Mouse (Mus musculus) 3T3-L1 (cell line): ENCODE measurements at regions not wholly inside any gene's neighbourhood (a gene's known extent, or its start where the extent isn't known, plus 50 kb on each side); places are given as distances from the start of the nearest gene placed in this dataset.
"Not testable (repeated sequence)": the region's sequence is repeated elsewhere in the genome, so short reads cannot be mapped to it uniquely, and the experiment has no call there.

Source experiments
- DNase-seq: peaks from one replicate; pipeline ENCODE4 v3.0.0-alpha.2; 2015; ENCODE audit warnings: low read depth, low spot score

DNA sequence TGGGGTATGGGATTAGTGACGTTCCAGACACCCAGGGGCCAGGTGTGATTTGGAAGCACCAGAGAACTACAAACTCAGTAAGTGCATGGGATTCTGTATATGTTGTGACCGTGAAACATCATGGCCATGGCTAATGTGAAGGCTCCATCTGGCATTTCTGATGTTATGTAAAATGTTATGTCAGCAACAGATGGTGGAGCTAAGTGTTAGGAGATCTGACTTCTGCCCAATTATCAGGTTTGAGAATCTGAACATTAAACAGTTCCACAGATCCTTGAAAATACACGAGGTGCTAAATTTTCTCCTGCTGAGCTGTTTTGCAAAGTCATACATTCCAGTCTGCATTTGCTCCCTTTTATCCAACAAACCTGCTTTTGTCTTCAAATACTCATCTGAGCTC lies 223.6 kb upstream of the Egfl6 start:
- no peak for DNase-seq

DNA sequence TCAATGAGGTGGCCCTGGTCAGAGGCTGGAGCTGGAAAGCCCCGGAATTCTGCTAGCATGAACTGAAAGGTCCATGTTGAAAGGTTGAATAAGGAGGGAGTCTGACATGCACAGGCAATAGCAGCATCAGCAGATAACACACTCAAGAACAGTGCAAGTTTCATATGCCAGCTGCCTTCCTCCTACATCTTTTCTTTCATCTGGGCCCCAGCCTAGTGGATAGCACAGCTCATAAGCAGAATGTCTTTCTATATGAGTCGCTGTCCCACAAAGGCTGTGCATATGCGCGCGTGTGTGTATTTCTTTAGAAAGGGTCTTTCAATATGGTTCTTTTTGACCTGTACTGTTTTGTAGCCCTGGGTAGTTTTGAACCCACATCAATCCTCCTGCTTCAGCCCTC lies 222.7 kb upstream of the Egfl6 start:
- DNase-seq: peak; percentile 1

DNA sequence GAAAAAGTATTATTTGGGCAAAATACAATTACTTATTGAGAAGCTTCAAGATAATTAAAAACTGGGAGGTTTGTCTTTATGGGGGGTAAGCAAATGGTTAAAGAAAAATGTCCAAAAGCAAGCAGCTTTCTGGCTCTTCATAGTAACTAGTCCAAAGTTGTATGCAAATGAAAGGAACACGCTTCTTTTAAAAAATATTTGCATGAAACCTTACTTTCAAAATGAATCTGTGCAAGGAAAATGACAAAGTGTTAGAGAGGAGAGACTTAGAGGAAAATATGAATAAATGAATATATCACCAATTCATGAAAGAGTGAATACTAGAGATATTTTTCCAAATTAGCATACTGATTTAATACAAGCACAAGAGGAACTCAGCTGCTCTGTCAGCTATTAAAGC lies 220.4 kb upstream of the Egfl6 start:
- DNase-seq: no peak

DNA sequence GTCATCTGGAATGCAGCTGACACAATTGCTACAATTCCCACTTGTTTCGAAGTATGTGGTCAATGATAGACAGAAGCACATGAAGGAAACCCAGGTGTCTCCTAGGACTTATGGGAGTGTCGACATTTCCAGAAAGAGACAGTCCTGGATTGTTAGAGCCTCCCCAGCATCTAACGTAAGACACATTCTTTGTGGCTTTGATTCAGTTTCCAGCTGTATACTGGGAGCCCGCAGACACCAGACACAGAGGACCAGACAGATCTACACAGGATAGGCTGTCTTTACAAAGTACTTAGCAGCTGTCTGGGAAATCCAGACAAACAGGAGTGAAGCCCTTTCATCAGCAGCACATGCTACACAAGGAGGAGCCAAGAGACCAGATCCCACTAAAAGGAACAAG lies 220.0 kb upstream of the Egfl6 start:
- peak; percentile 27 for DNase-seq

DNA sequence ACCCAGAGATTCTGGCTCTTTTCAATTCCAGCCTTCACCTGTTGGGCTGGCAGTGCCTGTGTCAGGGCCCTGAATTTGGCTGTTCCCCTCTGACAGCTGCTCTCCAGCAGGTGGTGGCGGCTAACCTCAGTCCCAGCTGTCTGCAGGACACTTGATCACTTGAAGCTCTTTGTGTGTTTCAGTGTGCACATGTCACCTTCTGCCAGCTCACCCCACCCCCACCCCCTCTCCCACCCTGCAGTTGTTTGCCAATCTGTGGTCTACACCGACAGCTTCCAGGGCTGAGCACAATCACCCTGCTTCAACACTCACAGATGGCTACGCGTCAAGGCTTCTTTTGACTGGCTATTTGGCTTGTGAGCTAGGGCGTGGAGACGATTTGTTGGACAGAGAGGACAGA lies 217.7 kb upstream of the Egfl6 start:
- DNase-seq: no peak

DNA sequence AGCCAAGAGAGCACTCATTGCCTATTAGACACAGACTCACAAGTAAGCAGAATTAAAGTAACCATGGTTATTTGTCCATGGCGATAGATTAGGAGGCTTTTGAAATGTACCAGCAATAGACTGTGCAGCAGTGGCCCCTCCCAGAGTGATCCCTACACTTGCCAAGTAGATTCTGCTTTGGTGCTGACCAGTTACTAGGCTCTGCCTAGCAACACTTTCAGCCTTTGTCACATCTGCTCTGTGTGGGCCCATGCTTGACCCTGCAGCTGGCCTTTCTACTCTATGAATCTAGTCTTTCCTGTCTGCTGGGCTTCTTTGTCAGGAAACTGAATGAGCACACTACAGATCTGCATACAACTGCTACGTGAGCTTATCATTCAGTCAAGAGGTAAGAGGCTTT lies 215.5 kb upstream of the Egfl6 start:
- DNase-seq: no peak

DNA sequence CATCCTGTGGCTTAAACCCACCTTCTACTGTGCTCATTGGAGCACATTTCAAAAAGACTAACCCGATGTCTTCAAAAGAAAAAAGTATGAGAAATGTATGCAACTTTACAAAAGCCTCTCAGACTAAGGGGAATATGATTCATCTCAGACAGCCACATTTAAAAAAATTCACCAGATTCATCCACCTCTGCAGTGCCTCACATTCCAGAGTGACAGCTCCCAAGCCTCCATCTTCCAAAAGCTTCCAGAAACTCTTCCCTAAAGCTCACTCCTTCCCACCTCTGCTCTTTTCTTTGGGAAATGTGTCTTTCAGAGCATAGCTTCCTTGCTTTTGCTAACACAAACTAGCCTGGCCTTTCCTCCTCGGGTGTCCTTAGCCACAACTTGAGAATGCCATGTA lies 210.1 kb upstream of the Egfl6 start:
- peak; percentile 63 for DNase-seq

DNA sequence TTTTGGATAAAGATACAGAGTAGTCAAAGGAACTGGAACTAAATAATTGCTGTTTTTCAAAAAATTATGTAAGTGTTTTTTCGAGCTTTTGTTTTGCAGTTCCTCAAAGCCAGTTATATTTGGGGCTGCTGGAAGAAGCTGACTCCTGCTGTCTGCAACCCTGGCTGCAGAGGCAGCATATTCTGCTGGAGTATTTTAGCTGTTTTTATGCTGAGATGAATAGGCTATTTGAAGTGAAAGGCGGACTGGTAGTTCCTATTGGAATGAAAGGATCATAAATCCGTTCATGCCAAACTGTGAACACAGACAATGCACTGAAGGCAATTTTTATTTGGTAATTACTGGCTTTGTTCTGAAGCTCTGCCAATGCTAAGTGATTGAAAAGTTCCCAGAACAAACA lies 203.5 kb upstream of the Egfl6 start:
- DNase-seq: no peak

DNA sequence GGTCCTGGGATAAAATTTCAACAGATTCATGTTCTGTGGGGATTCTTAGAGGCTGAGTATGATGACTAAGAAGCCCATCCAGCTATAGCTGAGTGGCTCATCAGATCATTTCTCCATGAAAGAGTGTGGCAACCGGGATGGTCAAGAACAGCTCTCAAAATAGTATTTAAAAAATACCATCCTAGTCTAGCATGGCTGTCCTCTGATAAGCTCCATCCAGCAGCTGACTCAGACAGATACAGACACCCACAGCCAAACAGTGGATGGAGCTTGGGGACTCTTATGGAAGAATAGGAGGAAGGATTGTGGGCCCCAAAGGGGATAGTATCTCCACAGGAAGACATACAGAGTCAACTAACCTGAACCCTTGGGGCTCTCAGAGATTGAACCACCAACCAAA lies 201.6 kb upstream of the Egfl6 start:
- DNase-seq: not testable (repeated sequence)

DNA sequence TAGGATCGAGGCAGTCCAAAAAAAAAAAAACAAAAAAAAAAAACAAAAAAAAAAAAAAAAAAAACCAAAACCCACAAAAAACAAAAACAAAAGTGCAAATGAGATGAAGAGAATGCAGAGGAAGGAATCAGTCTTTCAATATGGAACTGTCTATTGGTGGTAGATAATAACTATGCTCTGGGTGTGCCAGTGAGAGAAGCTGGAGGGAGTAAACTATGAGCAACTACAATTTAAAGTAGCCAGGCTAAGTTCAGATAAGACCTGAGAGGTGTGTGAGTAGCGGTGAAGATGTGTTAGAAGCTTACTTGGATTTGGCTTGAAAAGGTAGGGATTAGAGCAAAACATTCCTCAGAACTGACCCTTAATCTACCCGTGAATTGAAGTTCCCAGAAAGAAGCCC lies 200.1 kb upstream of the Egfl6 start:
- no peak for DNase-seq

DNA sequence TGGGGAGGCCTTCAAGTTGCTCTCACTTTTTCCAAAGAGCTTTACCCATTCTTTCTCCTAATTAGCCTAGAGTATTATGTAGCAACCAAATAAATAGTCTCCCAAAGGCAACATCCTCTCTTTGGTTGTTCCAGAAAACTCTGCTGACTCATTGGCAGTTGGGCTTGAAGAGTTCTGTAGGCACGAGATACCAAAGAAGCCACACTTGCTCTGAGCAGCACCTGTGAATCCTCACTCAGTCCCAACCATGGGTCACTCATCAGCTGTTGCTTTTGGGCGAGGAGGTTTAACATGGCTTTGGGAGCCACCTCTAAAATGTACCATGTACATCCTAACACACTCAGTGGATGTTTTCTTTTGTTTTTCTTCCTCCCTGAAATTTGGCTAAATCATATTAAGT lies 197.9 kb upstream of the Egfl6 start:
- DNase-seq: no peak

DNA sequence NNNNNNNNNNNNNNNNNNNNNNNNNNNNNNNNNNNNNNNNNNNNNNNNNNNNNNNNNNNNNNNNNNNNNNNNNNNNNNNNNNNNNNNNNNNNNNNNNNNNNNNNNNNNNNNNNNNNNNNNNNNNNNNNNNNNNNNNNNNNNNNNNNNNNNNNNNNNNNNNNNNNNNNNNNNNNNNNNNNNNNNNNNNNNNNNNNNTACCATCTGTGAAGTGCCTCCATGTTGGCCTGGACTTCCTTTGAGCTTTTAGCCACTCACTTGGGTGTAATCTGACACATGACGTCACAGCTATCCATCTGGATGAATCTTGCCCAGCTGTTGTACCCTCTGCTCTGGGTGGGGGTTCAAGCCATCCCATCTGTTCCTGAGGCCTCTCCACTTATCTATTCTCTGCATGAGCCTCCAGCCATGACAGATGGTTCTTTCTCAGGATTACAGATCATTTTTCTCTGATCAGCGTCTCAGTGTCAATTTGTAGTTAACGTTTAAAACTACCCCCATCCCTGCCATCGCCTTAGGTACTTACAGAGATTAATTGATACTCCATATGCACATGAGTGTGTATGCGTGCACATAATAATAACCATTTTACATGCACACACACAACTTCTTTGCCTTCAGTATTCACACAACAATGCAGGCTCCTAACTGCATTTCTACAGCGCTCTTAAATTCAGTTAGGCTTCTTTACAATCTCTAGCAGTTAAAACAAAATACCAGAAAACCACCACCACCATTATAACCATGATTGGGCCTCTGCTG lies 194.0 kb upstream of the Egfl6 start:
- no peak for DNase-seq

DNA sequence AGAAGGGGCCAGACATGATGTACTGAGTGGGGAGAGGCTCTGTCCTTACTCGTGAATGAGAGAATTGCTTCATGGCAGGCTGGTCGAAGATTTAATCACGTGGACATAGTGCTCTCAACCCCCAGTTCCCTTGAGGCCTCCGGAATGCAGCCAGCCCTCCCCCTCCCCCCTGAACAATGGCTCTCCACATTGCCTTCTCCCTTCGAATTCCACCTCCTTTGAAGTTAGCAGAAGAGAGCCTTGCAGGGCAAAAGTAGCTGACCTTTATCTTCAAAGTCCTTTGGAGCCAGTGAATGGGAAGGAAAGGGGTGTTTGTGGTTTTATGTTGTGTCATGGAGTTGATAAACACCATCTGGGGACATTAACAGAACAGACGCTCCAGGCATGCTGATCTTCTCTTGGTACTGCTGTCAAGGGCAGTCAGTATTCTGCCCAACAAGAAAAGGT lies 187.9 kb upstream of the Egfl6 start:
- peak; percentile 23 for DNase-seq

DNA sequence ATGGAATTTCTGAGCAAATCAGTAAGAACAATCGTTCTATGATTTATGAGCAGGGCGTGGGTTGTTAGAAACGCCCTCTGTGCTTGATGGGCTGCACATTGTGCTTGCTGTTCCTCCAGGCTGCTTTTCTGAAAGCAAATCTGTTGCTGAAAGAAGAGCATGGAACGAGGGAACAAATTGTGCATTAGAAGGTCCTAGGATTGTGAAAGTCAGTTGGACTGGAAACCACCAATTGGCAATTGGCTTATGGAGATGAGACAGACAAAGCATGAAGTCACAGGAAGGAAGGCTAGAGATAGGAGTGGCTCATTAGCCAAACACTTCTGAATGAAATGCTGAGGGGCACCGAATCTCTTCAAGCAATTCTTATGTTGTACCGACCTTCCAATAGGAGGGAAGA lies 181.5 kb upstream of the Egfl6 start:
- DNase-seq: no peak

DNA sequence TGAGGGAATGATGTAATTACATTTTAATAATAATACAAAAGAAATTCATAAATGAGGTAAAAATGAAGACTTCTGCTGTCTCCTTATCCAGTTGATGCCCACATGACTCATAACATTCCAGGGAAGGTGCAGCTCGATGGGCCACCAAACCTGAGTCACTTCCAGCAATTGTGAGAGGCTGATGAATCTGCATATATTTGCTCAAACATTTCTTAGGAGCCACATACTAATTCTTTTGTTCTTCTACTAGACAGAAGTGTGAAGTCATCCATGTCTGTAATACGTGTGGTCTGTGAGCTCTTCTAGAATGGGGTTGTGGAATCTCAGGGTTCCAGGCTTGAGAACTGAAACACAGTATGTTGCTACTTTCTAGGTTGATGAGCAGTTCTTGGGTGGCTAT lies 180.1 kb upstream of the Egfl6 start:
- DNase-seq: peak; percentile 52

DNA sequence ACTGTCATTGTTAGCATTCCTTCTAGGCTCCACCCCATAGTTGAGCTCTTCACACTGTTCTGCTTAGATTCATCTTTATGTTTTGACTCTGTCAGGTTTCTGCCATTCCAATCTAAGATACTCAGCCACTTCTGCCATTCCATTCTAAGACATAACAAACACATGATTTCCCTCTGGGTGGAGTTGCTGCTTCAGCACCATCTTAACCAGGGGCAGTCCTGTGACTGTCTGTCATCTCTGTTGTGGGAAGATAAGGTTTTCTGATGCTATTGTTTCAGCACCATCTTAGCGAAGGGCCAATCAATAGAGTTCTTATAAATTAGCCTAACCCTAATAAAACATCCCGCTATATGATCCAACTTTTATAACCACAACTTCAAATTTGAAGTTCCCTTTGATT lies 176.6 kb upstream of the Egfl6 start:
- no peak for DNase-seq

DNA sequence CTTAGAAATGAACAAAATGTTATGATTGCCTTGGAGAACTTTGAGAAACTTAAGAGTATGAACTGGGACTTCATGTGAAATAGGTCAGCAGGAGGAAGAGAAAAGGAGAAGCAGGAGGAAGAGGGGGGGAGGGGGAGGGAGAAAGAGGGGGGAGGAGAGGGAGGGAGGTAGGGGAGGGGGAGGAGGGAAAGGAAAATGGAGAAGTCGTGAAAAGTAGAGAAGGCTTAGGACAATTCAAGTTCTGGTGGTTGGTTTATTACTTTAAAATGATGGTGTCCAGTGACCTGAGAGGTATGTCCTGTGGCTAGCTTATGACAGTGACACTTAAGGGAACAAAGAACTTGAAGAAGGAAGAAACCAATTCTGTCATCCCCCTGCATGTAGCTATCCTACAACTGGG lies 171.6 kb upstream of the Egfl6 start:
- DNase-seq: no peak

DNA sequence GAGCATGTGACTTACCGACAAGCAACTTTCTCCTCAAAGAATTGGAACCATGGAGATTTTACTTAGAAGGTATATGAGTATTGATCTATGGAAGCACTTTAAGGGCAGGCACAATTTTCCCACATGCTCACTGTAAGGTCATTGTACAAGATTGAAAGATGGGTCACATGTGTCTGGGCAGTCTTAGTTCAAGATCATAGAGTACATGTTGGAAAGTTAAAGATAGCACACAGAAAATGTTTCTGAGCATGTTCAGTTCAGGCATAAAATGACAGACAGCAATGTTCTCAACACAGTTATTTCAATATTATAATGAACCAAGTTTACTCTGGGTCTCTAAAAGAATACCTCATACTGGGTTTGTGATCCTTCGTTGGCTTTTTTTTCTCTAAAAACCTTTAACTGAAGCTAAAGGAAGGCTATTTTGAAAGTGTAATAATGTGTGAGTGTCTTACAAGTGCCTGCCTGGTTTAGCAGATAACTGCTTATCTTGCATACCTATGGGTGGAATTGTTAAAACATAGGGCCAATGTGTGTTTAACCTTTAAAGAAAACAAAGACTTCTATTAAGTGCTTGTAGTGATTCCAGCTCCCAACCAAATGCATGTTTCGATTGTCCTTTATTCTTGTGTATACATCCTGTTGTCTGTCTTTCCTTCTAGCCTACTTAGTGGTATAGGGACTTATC lies 169.6 kb upstream of the Egfl6 start:
- no peak for DNase-seq

DNA sequence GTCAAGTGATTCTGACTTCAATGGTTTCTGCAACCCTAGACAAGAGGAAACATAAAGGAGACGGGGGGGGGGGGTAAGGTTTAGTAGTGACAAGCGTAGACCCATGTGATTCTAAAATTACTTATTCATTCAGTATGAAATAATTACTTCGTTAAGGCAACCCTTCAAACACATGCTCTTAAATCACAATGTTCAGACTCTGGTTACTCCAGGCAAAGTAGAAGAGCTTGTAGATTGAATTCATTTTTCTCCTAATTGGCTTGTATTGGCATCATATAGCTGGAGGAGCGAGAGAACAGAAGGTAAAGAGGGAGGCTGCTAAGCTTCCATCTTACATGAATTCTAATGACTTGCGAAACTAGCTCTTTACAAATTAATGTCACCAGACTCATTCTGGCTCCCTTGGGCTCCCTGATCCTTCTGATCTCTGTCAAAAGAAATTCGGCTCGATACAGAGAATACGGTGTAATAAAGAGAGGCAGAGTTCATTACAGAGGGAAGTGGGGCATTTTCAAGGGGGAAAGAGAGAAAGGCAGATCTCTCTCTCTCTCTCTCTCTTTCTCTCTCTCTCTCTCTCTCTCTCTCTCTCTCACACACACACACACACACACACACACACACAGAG lies 163.6 kb upstream of the Egfl6 start:
- no peak for DNase-seq

DNA sequence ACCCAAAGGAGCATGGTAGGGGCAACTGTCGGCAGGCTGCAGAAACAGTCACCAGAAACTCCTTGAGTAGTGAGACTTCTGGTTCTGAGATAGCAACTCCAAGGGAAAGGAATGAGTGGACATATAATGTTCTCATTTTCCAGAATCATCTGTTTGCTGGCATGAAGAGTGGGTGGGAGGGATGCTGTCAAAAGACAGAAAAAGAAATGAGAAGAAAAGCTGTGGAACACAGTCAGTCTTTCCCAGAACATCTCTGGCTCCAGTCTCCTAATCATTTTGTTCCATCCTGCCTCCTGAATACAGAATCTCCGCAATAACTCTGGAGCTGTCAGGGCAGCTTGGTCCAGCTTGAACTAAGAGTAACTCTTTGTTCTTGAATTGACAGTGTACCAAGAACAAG lies 145.8 kb upstream of the Egfl6 start:
- DNase-seq: no peak

DNA sequence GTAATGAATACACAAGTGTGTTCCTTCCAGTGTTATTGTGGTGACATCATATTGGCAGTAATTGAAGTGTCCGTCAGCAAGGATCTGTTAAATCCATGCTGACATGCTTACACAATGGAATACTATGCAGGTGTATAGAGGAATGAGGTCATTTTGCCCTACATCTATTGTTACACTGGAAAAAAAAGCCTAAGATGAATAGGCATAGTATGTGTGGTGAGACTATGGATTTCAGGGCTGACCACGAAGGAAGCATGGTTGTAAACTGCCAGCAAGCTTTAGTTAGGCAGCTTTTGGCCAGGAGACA lies 143.1 kb upstream of the Egfl6 start:
- DNase-seq: no peak

DNA sequence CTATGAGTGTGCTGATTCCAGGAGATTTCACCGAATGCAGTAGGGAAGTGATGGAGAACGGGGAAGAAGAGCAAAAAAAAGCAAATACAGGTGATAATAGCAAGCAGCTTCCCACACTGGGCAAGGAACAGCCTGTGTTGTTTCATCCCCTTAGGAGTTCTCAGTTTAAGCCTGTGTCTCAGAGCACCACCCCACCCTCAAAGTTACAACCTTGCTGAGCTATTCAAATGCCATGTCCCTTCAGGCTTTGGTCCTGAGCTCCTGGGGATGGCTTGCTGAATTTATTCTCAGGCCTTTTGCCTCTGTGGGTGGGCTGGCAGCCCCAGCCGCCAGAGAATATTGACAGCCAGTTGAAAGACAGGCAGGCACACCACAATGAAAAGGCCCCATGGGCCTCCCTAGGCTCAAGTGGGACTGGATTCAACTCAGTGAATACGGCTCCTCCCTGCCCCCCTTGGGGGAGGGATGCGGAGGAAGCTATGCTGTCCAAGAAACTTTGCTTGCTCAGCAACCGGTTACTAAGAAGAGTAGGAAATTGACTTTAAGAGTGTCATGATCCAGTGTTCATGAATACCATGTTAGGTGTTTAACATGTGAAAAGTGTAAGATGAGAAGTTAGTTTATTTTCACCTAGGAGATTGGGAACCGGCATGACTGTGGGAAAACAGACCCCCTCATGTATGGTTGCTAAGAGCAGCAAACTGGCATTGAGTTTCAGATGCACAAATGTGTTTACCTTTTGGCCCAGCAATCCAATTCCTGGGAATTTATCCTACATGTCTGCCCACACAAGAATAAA lies 142.5 kb upstream of the Egfl6 start:
- DNase-seq: no peak
